Mouse (Mus musculus): ENCODE measurements around the gene Smcp. TPM values are rescaled to one million over a fixed set of nuclear protein-coding genes. Genes with fewer than 3 reads are reported as not detected.

Smcp gene
- total RNA-seq, 2 experiments from 2014 or later: not detected

Other genes starting within 250 kb of the Smcp start
- not detected for gene Sprr2d, start 249.9 kb downstream of the Smcp start, total RNA-seq (2021)
- not detected for gene Sprr2e, start 236.9 kb downstream of the Smcp start, total RNA-seq (2021)
- gene Sprr2f, start 223.8 kb downstream of the Smcp start, total RNA-seq (2021): not detected
- not detected for gene Sprr2h, start 203.3 kb downstream of the Smcp start, total RNA-seq (2021)
- not detected for gene Sprr2i, start 181.0 kb downstream of the Smcp start, total RNA-seq (2021)
- not detected for gene Sprr2j-ps, start 170.9 kb downstream of the Smcp start, total RNA-seq (2021)
- 10 to 100 TPM in 1 of 2 experiments, 1 to 10 TPM in 1; 9.3 to 12.2 TPM for gene Gm9774, start 159.6 kb downstream of the Smcp start, total RNA-seq (2021)
- gene Sprr2k, start 156.4 kb downstream of the Smcp start, total RNA-seq (2021): not detected
- gene Sprr1b, start 150.2 kb downstream of the Smcp start, total RNA-seq (2021): not detected
- gene Sprr3, start 130.3 kb downstream of the Smcp start, total RNA-seq (2021): not detected
- gene Sprr1a, start 103.1 kb downstream of the Smcp start, total RNA-seq (2021): under 1 TPM; 0.39 to 0.68 TPM
- gene Sprr4, start 88.5 kb downstream of the Smcp start, total RNA-seq (2021): not detected
- not detected for gene 2310046K23Rik, start 54.5 kb downstream of the Smcp start, total RNA-seq (2021)
- not detected for gene Ivl, start 15.3 kb downstream of the Smcp start, total RNA-seq (2021)
- not detected for gene 2210017I01Rik, start 18.5 kb upstream of the Smcp start, total RNA-seq (2021)
- gene Lce6a, start 32.7 kb upstream of the Smcp start, total RNA-seq (2021): not detected
- gene Lce1a1, start 59.3 kb upstream of the Smcp start, total RNA-seq (2021): not detected
- gene Lce1b, start 67.9 kb upstream of the Smcp start, total RNA-seq (2021): not detected
- gene Lce1a2, start 81.3 kb upstream of the Smcp start, total RNA-seq (2021): not detected
- gene Lce1c, start 90.2 kb upstream of the Smcp start, total RNA-seq (2021): not detected
- not detected for gene Lce1d, start 98.2 kb upstream of the Smcp start, total RNA-seq (2021)
- gene Lce1e, start 120.1 kb upstream of the Smcp start, total RNA-seq (2021): not detected
- gene Lce1f, start 131.4 kb upstream of the Smcp start, total RNA-seq (2021): not detected
- gene Gm38119, start 150.1 kb upstream of the Smcp start, total RNA-seq (2021): not detected
- not detected for gene Lce1g, start 163.3 kb upstream of the Smcp start, total RNA-seq (2021)
- gene Lce1h, start 176.1 kb upstream of the Smcp start, total RNA-seq (2021): not detected
- not detected for gene Lce1i, start 189.9 kb upstream of the Smcp start, total RNA-seq (2021)
- not detected for gene Lce1j, start 201.5 kb upstream of the Smcp start, total RNA-seq (2021)
- not detected for gene Lce1k, start 218.9 kb upstream of the Smcp start, total RNA-seq (2021)
- not detected for gene Kprp, start 238.2 kb upstream of the Smcp start, total RNA-seq (2021)

All from adrenal gland, postnatal 4 days (tissue).